Mouse (Mus musculus) mouse embryonic stem cell (cell line): Measurements from ENCODE around the gene Rasl10b.

Experiments used
- in situ Hi-C, 2 experiments: fragments of 300-500 bp; cut with MboI; formaldehyde crosslinking; loops; 1 replicate in 1 of 2; 3 replicates in 1 of 2; pipeline ENCODE4 v1.14.3; 2019 to 2020; ENCODE audit warnings: low sequenced_read_pairs in 2 of 2, low pct_unique_long_range_greater_than_20kb in 1 of 2, mixed read lengths in 1 of 2; ENCODE audit not compliant: unreplicated experiment in 1 of 2

Rasl10b gene

DNA sequence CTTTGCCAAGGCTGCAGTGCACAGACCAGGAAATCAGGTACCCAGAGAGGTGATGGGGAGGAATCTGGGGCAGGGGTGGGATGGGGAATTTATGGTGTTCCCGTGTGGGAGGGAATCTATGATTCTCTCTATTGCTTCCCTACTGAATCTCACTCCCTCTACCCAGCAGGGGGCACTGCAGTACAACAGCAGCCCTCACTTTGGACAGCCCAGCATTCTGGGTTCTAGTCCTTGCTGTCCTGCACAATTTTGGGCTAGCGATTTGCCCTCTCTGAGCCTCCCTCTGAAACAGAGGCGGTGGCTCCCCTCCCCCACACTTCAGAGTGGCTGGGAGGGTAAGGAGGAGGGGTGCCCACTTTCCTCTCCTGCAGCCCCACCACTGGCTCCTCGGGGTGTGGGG is 11.4 kb downstream of the Rasl10b start:
- in situ Hi-C loops, result loop anchor here (5.0 to 25.0 kb wide), 3 partner anchors 93 to 483 kb away; no protein-coding TSS in a partner anchor

DNA sequence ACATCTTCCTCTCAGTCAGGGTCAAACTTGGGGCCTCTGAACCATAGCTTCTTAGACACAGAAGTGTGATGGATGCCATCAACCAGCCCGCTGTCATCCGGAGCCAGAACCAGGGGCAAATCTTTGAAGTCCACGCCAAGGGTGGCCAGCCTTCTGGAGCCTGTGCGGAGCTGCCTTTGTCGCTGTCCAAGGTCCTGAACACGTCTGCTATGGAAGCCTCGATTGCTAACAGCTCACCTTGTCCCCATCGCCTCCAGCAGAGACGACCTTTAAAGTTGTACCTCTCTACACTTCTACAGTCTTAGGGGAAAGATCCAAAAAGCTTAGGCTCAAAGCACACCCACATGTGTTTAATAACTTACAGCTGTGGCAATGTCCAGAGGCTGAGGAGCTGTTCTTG is 12.4 kb downstream of the Rasl10b start:
- in situ Hi-C loops, result loop anchor here (5.0 to 25.0 kb wide), 3 partner anchors 94 to 484 kb away; no protein-coding TSS in a partner anchor

DNA sequence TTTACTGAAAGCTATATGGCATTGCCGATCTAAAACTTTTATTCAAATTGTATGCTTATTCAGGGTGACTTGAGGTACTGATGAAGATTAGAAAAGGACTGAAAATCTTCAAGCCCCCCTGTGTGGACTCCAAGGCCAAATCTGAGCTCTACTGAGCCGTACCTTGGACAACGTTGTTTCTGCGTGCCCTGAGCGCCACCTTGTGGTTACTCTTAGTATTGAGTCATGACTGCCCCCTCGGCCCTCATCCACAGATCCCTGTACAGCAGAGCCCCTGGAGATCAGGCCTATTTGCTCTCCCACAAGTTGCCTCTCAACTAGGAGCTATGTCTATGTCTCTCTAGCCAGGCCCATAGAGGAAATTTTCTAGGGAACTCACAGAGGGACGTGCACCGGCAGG is 15.7 kb downstream of the Rasl10b start:
- in situ Hi-C loops, result loop anchor here (5.0 to 25.0 kb wide), 4 partner anchors 97 to 487 kb away; partner anchors contain the start of gene Wfdc21 (in 1 of the 2)

DNA sequence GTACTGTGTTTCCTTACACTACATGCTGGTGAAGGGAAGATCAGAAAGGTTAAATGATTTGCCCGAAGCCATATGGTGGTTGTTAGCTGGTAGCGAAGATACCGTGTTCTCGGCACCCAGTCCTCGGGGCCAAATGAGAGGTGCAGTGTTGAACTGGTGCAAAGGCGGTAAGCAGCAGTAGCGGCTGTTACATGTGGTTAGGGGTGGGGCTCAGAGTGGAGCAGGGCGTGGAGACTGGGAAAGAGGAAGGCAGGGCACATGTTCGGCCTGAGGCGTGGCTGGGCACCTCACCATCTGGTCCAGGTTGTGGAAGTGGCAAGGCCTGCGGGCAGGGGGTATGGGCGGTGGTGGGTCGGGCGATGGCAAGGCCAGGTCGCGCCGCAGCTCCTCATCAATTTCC is 18.0 kb downstream of the Rasl10b start:
- in situ Hi-C loops, result loop anchor here (10.0 to 25.0 kb wide), 2 partner anchors 102 to 310 kb away; partner anchors contain the start of gene Wfdc21 (in 1 of the 2)

DNA sequence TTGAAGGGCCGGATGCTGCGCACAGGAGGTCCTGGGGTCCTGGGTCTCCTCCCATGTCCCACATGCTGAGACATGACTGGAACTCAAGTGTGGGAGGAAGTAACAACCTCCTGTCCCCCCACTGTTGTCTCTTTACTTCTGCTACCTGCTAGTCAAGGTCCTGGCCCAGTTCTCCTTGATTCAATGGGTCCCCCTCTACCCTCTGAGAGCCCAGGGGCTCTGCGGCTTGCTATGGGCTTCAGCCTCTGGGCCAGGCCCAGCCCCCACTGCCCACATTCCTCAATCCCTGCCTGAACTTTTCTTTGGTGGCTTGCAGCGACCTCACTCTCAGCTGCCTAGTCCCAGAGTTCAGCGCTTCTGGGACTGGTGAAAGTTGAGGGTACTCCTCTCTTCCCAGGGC is 20.4 kb downstream of the Rasl10b start, which contains the start of gene Gas2l2:
Gene Gas2l2, minus strand, starts transcription at position 101 of the 400 bp plus-strand sequence.
- in situ Hi-C loops, result loop anchor here (10.0 to 25.0 kb wide), 2 partner anchors 105 to 308 kb away; partner anchors contain the start of gene Wfdc21 (in 1 of the 2)

DNA sequence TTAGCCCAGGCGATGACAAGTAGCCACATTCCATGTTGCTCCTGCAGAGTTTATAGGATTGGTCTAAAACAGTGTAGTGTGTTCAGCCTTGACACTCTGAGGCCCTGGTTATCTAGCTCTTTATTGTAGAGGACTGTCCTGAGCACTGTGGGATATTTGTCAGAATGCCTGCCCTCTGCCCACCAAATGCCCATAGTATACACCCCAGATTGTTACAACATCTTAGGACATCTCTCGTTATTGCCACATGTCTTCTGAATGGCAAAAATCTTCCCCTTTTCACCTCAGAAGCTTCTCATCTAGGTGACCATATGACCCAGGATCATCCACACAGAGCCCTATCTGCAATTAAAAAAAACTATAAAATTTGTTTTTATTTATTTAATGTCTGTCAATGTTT is 23.6 kb downstream of the Rasl10b start:
- in situ Hi-C loops, result loop anchor here in 1 of 2 experiments (25.0 kb wide), 1 partner anchor 305 kb away; the partner anchor contains the start of gene Wfdc21

DNA sequence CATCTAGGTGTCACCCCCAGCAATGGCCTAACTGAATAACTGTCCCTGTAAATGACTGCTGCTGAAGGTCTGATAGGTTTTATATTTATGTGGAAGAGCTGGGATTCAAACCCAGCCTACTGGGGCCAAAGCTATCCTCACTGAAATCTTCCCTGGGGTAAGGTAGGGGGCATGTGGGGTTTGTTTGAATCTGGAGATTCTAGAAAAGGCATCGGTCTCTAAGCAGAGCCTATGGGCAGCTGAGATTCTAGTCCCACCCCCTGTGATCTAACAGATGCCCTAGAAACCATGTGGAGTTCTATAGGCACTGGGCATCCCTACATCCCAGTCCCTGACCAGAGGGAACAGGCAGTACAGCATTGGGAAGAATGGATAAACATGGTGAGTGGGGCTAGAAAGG is 28.4 kb downstream of the Rasl10b start, which contains the start of gene 1700020L24Rik:
Gene 1700020L24Rik, plus strand, starts transcription at position 301 of the 400 bp plus-strand sequence.
- in situ Hi-C loops, result loop anchor here in 1 of 2 experiments (25.0 kb wide), 1 partner anchor 300 kb away; the partner anchor contains the start of gene Wfdc21

DNA sequence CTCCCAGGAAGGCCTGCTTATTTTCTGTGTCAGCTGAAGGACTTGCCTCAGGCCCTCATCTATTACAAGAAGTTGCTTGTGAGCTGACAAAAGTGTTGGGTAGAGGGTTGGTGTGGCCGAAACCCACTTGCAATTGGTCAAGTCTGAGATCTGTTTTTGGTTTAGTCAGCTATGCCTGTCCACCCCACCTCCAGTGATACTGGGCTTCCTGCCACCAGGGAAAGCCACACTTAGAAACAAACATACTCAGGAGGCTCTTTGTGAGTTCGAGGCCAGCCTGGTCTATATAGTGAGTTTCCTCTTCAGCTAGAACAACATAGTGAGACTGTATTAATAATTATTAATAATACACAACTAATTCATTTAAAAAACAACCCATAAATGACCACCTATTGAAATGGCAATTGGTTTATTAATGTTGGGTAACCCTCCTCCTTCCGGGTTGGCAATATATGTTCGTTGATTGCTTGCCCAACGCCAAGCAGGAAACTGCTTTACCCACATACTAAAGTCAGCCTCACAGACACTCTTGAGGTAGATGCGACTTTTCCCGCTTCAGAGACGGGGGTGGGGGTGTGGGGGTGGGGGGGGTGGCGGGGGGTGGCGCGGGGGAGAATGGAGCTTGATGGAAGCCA is 30.6 kb downstream of the Rasl10b start:
- in situ Hi-C loops, result loop anchor here in 1 of 2 experiments (25.0 kb wide), 1 partner anchor 298 kb away; the partner anchor contains the start of gene Wfdc21

DNA sequence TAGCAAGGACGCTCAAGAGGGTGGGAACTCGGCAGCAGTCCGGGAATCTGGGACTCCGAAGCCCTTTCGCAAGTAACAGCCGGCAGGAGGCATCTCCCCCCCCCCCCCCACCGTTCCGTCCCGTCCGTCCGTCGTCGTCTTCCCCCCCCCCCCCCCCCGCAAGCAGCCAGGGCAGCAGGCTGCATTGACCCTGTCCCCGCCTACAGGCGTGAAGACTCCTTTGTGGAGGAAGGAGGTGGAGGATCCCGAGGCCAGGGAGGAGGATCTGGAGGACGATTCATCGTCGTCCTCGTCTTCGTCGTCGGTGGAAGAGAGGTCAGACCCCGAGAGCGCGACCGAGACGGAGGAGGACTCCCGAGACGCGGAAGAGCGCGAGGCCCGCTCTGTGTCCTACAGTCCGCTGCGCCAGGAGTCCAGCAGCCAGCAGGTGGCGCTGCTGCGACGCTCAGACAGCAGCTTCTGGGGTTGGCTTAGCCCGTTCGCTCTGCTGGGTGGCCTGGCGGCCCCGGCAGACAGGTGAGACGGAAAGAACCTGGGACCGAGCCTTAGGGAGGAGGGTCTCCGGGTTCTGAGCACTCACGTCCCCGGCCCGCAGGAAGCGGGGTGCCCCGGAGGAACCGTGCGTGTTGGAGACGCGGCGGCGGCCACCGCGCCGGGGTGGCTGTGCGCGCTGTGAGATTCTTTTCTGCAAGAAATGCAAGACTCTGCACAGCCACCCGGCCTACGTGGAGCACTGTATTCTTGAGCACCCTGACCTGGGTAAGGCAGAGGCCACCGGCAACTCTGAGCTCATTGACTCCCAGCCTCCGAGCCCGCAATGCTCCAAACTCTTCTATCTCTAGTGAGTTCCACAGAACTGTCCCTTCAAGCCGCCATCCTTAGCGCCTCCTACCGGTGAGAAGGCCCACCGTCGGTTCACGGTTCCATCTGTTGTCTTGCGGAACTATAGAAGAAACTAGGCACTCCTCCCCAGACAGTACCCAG is 31.4 kb downstream of the Rasl10b start:
- in situ Hi-C loops, result loop anchor here in 1 of 2 experiments (25.0 kb wide), 1 partner anchor 297 kb away; the partner anchor contains the start of gene Wfdc21

DNA sequence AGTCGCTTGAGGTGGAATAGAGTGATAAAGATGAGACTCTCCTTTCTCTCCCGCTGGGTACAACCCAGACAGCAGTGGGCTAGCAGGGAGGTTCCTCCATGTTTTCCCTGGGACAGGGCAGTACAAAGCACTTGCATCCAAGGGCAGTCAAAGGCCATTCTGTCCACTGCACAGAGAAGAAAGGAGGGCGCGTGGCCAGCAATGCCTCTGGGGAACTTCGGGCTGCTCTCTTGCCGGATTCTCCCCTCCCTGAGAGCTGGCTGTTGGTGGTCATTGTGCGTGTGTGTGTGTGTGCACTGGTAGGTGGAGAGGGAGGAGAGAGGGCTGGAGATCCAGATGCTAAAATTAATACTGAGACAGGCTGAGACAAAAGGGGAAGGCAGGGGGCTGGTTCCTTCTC is 32.3 kb downstream of the Rasl10b start:
- in situ Hi-C loops, result loop anchor here in 1 of 2 experiments (25.0 kb wide), 1 partner anchor 296 kb away; the partner anchor contains the start of gene Wfdc21

DNA sequence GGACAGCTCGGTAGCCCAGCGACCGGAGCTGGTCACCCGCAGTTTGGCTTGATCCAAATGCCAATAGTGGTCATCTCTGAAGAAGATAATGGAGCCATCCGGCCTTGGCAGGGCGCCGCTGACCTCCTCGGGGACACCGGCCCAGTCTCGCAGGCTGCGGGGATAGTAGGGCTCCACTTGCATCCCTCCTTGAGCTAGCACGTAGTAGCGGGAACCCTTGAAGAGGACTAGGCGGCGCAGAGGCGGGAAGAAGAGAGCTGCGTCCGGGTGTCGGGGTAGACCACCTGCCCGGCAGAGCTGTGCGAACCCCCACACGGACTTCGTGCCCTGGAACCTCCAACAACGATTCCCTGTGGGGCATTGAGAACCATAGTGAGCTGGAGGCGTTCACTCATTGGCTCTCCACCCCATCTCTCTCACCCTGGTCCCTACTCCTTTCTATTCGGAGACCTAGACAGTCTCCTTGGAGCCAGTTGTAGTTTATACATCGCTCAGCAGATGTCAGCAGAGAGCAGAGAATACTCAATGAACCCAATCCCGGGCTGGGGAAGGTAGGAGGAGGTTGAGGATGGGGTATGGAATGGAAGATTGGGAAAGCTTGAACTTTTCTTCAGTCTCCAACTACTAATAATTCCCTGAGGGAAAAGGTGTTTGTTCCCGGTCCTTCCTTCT is 33.8 kb downstream of the Rasl10b start:
- in situ Hi-C loops, result loop anchor here in 1 of 2 experiments (25.0 kb wide), 1 partner anchor 295 kb away; the partner anchor contains the start of gene Wfdc21

DNA sequence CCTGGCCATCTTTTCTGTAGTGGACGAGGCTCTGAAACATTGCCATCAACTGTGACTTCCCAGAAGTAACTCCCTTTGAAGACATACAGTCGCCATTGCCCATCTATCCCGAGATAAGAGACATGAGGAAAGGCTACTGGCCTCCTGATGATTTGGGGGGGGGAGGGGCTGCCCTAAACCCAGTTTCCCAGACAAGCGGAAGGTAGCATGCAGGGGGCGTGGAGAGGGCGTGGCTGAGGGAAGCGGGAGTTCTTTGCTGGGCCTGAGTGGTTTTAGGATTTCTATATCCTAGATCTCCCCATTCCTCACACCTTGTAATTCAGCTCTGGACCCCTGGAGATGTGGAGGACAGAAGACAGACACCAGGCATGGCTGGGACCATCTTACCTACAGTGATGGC is 34.9 kb downstream of the Rasl10b start:
- in situ Hi-C loops, result loop anchor here in 1 of 2 experiments (25.0 kb wide), 1 partner anchor 293 kb away; the partner anchor contains the start of gene Wfdc21

DNA sequence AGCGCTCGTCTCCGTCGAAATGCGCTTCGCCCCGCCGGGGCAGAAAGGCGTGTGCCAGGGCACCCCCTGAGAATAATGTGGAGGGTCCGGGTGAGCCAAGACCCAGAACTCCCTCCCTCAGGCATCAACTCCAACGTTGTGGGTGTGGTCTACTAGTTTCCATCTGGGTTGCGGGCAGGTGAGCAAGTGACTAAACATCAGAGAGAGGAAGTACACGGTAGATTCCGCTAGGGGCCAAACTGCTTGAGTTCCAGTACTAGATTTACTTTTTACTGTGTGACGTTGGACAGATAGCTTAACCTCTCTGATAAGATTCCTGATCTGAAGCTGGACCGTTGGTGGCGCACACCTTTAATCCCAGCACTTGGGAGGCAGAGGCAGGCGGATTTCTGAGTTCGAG is 36.1 kb downstream of the Rasl10b start:
- in situ Hi-C loops, result loop anchor here in 1 of 2 experiments (25.0 kb wide), 1 partner anchor 292 kb away; the partner anchor contains the start of gene Wfdc21

DNA sequence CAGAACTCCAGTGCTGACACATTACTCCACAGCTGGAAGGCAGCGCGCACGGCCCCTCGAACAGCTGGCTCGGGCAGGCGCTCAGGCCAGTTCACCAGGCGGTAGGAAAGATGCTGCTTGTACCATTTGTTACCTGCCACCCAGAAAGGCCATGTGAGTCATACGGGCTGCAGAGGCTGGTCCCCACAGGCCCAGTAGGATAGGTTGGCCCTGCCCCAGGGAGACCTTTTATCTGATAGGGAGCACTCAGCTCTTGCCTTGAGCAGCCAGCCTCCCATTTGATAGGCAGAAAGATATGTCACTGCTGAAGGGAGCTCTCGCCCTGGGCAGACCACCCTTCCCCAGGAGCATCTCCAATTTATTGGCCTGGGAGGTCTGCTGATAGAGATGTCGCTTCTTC is 38.7 kb downstream of the Rasl10b start:
- in situ Hi-C loops, result loop anchor here in 1 of 2 experiments (25.0 kb wide), 1 partner anchor 290 kb away; the partner anchor contains the start of gene Wfdc21

DNA sequence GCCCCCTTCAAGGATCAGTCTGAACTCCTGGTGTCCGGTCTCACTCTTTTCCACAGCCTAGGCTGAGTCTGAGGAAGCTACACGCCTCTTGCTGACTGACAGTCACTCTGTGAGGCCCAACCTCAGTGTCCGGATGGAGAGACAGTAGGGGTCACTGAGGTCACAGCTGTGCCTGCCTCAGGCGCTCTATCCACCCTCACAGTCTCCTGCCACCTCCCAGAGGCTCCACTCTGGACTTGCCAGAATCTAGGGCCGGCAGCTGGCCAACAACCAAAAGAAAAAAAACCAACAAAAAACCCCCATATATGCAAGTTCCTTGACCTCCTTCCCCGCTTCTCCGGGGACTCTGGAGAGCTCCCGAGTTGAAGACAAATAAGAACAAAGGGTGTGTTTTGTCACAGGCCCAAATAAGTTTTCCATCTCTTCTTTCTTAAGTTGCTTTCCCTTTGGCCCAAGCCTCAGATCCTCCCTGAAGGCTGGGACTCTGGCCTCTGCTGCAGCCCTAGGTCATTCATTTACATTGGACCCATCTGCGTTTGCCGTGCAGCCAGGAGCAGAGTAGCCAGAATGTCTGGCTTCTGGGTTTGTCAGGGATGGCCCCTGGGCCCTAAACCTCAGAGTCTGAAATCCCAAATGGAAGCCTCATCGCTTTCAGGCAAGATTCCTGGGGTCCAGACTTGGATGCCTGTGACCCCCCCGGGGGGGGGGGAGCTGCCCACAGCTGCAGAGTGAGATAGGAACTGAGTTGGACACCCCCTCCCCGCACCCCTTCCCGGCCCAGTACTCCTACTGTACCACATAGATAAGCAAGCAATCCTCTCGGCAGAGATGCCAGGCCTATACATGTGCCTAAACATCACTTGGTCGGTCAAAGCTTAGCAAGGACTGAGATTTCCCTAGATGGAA is 39.3 kb downstream of the Rasl10b start:
- in situ Hi-C loops, result loop anchor here in 1 of 2 experiments (25.0 kb wide), 1 partner anchor 289 kb away; the partner anchor contains the start of gene Wfdc21

DNA sequence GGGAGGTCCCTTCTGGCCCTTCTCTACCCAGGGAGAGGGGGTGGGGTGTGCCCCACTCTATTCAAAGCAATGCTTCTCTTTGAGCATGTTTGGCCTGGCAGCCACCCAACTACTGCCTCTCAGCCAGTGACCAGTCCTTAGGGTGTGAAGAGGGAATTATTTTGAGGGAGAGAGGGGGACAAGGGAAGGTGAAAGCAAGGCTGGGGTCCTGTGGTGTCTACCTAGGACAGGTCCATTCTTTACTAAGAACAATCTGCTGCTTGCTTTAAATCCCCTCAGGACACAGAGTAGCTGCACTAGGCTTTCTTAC is 39.9 kb downstream of the Rasl10b start:
- in situ Hi-C loops, result loop anchor here in 1 of 2 experiments (25.0 kb wide), 1 partner anchor 288 kb away; the partner anchor contains the start of gene Wfdc21

DNA sequence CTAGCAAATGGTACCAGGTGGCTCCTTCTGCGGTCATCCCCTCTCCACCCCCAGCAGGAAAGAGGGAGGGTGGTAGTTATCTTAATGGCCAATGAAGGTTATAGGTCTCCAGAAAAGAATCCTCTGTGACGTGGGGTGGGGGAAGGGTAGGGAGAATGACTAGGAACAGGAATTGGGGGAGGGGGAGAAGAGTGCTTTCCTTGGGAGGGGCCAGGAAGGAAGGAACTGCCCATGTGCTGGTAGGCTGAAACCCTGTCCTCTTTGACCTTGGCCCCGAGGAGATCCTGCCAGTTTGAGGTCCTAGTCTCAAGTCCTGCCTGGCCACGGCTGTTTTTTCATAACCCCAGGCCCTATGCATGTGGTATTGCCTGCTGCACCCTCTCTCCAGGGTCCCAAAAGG is 40.4 kb downstream of the Rasl10b start:
- in situ Hi-C loops, result loop anchor here in 1 of 2 experiments (25.0 kb wide), 1 partner anchor 288 kb away; the partner anchor contains the start of gene Wfdc21
